Mouse (Mus musculus) CH12.LX (cell line): ENCODE measurements around the gene Taf8.

ENCODE experiments used
- CTCF ChIP-seq, 2 experiments: IDR thresholded peaks in 1 of 2; conservative IDR thresholded peaks in 1 of 2; 2 replicates each; pipeline ENCODE4 v1.5.1; 2011 to 2012; ENCODE audit warnings: low read depth in 2 of 2, low read length in 2 of 2, improper control_type of control experiment in 1 of 2, inconsistent platforms in 1 of 2, mild to moderate bottlenecking in 1 of 2, moderate library complexity in 1 of 2
- HCFC1 ChIP-seq: IDR thresholded peaks from 2 replicates; pipeline ENCODE4 v1.6.1; 2012; ENCODE audit warnings: low read depth, mild to moderate bottlenecking, inconsistent platforms, low read length, improper control_type of control experiment
- POLR2A ChIP-seq: IDR thresholded peaks from 2 replicates; pipeline ENCODE4 v1.6.1; 2011; ENCODE audit warnings: low read depth, mild to moderate bottlenecking, improper control_type of control experiment, low read length

DNA sequence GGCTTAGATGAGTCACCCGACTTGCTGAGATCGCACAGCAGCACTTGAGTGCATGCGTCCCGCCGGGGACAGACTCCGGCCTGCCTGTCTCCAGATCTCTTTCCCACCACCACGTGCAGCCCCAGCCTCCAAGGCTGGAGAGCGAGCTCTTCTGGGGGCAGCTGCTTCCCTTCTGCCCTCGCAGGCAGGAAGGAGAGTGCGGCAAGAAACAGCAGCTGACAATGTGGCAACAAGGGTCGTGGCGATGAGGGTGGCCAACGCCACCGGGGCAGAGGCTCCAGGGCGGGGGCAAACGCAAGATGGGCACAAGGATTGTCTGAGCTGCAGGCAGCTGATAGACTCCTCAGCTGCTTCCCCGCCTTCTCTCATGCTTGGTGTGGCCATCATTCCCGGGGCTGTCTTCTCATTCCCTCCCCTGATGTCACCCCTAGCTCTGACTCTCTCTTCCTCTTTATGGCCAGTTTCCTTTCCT, 21.2 kb upstream of the Taf8 start:
- TF ChIP-seq HCFC1 (no peak), CTCF (conservative IDR thresholded peaks at IDR 0.05 in 1 of 2, IDR thresholded peaks at IDR 0.05 in 1 of 2; ENCODE audit: low read depth in 2 of 2, low read length in 2 of 2) (no peak), POLR2A (no peak)
